Mouse (Mus musculus) bone marrow, adult 2 months (tissue): ENCODE data around the gene S100pbp. TPM values are rescaled to one million over a fixed set of nuclear protein-coding genes. Genes with fewer than 3 reads are reported as not detected.

Experiments
- H3K27ac ChIP-seq: fragments of 200-500 bp; 2 replicates; pipeline ENCODE4 v1.5.1; 2012; ENCODE audit warnings: low read depth, mild to moderate bottlenecking, control low read depth, inconsistent platforms, low read length; ENCODE audit not compliant: control insufficient read depth, poor library complexity, insufficient read depth
- H3K4me1 ChIP-seq: fragments of 200-500 bp; 2 replicates; pipeline ENCODE4 v1.6.1; 2011; ENCODE audit warnings: low read length; ENCODE audit not compliant: control insufficient read depth, insufficient read depth
- H3K4me3 ChIP-seq: fragments of 200-500 bp; replicated peaks from 2 replicates; pipeline ENCODE3; 2011; ENCODE audit warnings: mild to moderate bottlenecking, low read depth, low read length, control low read depth; ENCODE audit not compliant: control insufficient read depth
- CTCF ChIP-seq: fragments of 200-500 bp; IDR thresholded peaks from 2 replicates; pipeline ENCODE4 v1.5.1; 2011; ENCODE audit warnings: low read length, control low read depth; ENCODE audit not compliant: control insufficient read depth, insufficient read depth
- POLR2A ChIP-seq: fragments of 200-500 bp; IDR thresholded peaks from 2 replicates; pipeline ENCODE4 v1.6.1; 2011; ENCODE audit warnings: low read depth, mild to moderate bottlenecking, control low read depth, low read length, borderline replicate concordance; ENCODE audit not compliant: control insufficient read depth
- WGBS: fragments of 180-500 bp; shearing (Covaris S2); methylation state at CpG from one replicate; pipeline ENCODE4 v1.1.7; 2018; 5-methylcytosine and 5-hydroxymethylcytosine counted together
- polyA plus RNA-seq: library from polyadenylated mRNA; stranded (reverse); fragments of >200 nt; gene quantifications from 2 replicates; pipeline ENCODE4 v1.2.4, GENCODE M21; 2011; ENCODE audit warnings: low replicate concordance; ENCODE audit not compliant: missing spikeins, insufficient read depth, insufficient read length

The S100pbp gene
- polyA plus RNA-seq, 1 experiment, result 9.4 TPM

DNA sequence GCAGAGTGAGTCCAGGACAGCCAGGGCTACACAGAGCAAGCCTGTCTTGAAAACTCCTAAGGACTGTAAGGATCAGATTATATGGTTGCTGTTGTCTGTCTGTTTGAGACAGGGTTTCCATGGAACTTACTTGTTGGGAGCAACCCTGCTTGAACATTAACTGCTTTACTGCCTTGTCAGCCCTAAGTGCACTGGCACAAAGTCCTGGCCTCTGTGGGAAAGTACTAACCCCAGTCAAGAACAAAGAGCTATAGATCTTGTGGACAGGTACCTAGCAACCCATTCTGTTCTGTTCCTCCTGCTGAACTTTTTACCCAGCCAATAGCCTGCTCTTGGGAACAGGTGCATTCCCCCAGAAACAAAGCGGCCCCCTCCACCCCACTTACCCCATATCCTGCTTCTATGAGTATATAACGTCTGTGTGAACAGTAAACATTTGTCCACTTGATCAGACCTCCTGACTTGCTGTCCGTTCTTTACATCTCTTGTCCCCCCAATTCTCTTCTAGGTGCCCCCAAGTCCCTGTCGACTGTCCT, 38.2 kb downstream of the S100pbp start:
- no peak for TF ChIP-seq CTCF
- 80% methylated on average over 4 of the region's 4 CpGs for WGBS
- Histone ChIP-seq H3K4me3 (no peak overlapping the region), H3K27ac (no peak overlapping the region), H3K4me1 (no peaks in the 10 kb centered on the region)

DNA sequence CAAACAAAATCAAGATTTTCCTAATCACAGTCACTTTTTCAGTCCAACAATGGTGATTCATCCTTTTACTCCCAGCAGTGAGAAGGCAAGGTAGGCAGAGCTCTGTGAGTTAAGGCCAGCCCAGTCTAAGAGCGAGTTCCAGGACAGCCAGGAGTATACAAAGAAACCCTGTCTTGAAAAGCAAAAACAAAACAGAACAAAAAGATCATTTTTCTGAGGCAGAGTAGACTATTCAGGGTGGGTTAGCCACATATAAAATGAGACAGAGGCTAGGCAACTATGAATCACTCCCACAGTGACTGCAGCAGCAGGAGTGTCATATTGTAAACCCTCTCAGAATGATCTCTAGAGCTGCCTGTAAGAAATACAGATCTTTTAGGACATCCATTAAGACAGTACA, 40.2 kb downstream of the S100pbp start:
- TF ChIP-seq CTCF, result no peak
- TF ChIP-seq POLR2A, result no peak
- Histone ChIP-seq H3K4me1 (no peaks in the 10 kb centered on the region), H3K4me3 (no peak overlapping the region), H3K27ac (no peak overlapping the region)
- WGBS, result 93% methylated on average over 1 of the region's 1 CpGs

DNA sequence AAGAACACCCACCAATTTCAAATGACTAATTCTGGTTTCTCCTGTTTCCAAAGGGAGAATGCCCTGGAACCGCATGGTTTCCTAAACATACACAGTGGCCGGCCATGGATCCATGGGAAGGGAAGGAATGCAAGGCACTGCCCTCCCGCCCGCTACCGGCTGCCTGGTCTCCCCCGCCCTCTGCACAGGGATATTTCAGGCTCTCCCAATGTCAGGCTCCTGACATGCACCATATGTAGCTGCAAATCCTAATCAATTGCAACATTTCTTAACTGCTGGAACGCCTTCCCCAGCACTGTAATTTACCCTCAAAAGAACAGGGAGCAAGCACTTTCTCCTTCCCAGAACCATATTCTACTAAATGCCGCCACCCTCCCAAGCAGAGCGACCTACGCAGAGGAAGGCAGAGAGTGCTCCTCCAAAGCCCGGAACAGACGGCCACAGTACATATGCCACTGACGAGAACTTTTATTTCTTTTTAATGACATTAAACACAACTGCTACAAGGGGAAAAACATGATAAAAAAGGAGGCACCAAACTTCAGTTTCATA, 41.9 kb downstream of the S100pbp start:
- H3K4me1 ChIP-seq, result no peaks in the 10 kb centered on the region
- TF ChIP-seq POLR2A (no peak), CTCF (no peak)
- WGBS, result 92% methylated on average over 13 of the region's 13 CpGs
- H3K4me3 ChIP-seq, result no peak overlapping the region
- no peak overlapping the region for H3K27ac ChIP-seq

DNA sequence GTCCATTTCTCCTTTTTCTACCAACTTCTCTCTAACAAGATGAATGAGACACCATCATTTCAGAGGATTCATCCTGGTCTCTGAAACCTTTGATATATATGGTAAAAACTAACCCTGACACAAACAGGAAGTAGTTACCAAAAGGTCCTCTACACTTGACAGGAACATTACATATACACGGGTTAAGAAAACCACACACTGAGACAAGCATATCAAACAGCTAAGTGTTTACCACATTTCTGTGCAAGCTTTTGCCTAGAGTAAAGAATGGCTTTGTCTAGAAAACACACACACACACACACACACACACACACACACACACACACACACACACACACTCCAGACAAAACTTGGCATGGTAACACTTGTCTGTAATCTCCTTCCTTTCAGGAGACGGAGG, 43.1 kb downstream of the S100pbp start:
- Histone ChIP-seq H3K4me3 (no peak overlapping the region), H3K4me1 (no peaks in the 10 kb centered on the region), H3K27ac (no peak overlapping the region)
- TF ChIP-seq CTCF, result no peak
- no peak for TF ChIP-seq POLR2A
- 13% methylated on average over 2 of the region's 2 CpGs for WGBS

DNA sequence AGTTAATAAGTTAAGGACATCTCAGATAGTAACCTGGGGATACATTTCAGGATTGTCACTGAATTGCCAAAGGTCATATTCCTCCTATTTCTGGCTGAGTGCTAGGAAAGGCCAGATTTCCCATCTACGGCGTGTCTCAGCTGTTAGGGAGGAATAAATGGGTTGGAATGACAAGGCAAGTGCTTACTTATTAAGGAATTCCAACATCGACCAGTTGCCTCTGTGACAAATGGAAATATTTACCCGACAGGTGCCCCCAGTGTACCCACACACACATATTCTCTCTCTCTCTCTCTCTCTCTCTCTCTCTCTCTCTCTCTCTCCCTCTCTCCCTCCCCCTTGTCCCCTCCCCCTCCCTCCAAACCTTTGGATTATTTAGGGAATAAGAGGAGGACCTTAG, 43.6 kb downstream of the S100pbp start:
- no peaks in the 10 kb centered on the region for H3K4me1 ChIP-seq
- no peak overlapping the region for H3K27ac ChIP-seq
- H3K4me3 ChIP-seq, result no peak overlapping the region
- 85% methylated on average over 4 of the region's 4 CpGs for WGBS
- no peak for TF ChIP-seq POLR2A
- no peak for TF ChIP-seq CTCF

DNA sequence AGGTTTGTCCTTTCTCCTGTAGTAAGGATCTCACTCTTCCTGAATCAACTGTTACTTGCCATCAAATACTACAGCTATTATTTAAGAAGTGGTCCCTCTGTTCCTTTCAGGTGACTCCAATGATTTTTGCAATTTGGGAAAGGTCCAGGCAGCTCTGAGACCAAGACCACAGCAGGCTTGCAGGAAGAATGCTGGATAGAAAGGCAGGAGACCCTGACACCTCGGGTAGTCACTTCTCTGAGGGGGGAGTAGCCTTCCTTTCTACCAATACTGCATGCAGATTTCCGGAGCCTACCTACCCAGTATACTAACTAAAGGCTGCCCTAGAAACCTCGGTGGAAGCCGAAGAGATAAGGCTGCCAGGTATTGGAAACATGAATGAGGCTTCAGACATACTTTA, 44.1 kb downstream of the S100pbp start:
- H3K4me3 ChIP-seq, result no peak overlapping the region
- H3K4me1 ChIP-seq, result no peaks in the 10 kb centered on the region
- TF ChIP-seq POLR2A, result no peak
- TF ChIP-seq CTCF, result no peak
- whole genome bisulfite sequencing, result 73% methylated on average over 4 of the region's 4 CpGs
- H3K27ac ChIP-seq, result no peak overlapping the region

DNA sequence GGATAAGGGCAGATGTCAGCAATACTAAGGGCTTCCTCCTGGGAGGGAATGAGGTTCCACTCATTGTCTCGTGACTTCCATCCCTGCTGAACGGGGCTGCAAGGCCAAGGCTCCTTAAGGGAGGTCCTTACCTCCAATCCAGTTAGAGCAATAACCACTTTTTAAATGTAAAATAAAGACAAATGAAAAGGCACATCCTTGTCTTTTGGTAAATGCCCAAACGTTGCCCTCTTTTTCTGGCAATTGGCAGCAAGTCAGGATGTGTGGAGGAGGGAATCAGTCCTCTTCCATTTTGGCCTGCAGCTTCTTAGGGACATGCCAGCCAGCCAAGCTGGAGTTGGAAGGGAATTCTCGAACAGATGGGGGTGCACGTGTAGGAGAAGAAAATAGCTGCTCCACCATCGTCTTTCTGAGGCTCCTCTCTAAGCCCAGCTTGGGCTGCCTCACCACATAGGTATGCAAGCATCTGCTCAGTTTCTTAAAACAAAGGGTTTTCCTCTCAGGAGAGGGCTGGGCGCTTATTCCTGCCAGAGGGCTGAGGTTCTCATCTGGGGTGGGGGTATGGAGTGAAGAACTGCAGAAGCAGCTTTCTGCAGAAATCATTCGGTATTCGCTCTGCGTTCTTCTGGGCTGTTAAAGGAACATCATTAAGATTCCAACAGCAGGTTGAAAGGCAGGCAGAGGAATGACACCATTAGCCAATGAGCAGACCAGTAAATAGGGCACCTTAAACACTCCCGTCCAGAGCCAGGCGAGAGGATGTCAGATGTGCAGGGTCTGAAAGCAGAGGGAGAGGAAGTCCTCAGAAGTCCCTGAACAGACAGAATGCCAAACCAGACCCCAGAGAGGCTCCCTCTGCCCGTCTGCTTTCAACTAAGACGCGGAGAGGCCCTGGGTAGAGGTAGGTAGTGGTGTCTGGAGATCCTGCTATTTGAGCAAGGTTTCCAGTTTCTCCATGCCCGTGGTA, 44.8 kb downstream of the S100pbp start:
- no peak for TF ChIP-seq POLR2A
- no peak overlapping the region for H3K4me3 ChIP-seq
- WGBS, result 81% methylated on average over 16 of the region's 16 CpGs
- no peak overlapping the region for H3K27ac ChIP-seq
- H3K4me1 ChIP-seq, result no peaks in the 10 kb centered on the region

DNA sequence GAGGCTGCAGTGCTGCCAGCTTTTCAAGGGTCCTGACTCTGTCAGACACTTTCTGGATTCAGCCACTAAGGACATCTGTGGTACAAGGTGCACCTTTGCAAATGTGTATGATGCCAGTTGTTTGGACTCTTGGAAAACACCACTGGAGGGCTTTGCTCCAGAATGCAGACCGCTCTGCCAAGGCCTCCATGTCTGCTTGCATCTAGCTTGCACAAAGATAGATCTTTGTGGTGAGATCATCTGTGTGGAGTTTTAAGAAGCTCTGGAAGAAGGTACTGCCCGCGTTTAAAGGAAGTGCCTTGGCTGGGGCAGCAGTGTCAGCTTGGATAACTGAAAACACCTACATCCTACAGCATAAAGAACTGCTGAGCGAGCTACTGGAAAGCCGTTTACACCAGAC, 46.0 kb downstream of the S100pbp start:
- TF ChIP-seq CTCF, result no peak
- TF ChIP-seq POLR2A, result no peak
- Histone ChIP-seq H3K4me1 (no peaks in the 10 kb centered on the region; the same call in 1 of the 2 replicates), H3K27ac (no peak overlapping the region)

DNA sequence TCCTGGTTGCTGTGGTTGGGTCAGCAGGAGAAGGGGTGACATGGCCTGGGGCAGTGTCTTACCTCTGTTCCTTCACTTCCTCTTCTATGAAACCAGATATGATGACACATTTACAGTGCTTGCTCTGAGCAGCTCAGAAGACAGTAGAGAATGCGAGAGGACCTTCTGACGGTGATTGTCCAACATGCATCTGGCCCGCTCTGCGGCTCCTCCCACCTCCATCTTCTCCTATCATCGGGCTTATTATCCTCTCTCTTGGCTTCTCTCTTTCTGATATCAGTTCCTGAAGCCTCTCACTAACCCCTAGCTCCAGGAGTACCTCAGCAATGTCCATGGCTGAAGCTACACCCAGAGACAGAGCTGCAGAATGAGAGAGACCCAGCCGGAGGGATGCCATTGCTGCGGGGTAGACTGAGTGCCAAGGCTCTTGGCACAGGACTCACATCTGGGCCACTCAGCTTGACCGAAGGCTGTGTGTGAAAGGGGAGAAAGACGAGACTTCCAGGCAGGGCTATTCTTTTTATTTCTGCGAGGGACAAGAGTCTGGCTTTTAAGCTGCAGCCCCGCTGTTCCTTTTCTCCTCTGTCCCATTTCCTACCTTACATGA, 47.0 kb downstream of the S100pbp start:
- H3K4me1 ChIP-seq, result no peaks in the 10 kb centered on the region; the same call in 1 of the 2 replicates
- no peak for TF ChIP-seq CTCF
- no peak for TF ChIP-seq POLR2A
- no peak overlapping the region for H3K4me3 ChIP-seq
- WGBS, result 67% methylated on average over 11 of the region's 11 CpGs
- H3K27ac ChIP-seq, result no peak overlapping the region

More for the DNA sequence above, 46.0 kb downstream of the S100pbp start:
- no peak overlapping the region for H3K4me3 ChIP-seq
- WGBS, result 64% methylated on average over 5 of the region's 5 CpGs
